Mouse (Mus musculus): ENCODE results near the gene Gm597.

The Gm597 gene

DNA sequence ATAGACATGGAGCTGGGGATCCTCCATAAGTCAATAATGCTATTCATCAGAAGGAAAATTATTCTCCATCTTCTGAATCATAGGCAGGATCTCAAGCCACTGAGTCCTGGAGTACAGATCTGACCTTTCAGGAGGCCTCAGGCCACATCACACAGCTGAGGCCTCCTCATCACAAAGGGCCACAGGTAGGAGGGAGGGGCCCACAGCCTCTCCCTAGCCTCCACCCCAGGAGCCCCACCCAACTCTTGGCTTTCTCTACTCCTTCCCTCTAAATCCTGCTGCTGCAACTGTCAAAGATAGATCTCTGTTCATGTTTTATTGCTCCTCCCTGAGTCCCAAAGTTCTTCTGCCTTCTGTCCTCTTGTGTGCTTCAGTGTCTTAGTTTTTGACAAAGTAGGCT lies at the start of gene Gm597:
TSS of gene Gm597 (minus strand) at position 101 of the 400 bp plus-strand sequence.
- no peak for ATAC-seq (ENCODE audit: insufficient number of reproducible peaks, low FRiP score, low TSS enrichment)

DNA sequence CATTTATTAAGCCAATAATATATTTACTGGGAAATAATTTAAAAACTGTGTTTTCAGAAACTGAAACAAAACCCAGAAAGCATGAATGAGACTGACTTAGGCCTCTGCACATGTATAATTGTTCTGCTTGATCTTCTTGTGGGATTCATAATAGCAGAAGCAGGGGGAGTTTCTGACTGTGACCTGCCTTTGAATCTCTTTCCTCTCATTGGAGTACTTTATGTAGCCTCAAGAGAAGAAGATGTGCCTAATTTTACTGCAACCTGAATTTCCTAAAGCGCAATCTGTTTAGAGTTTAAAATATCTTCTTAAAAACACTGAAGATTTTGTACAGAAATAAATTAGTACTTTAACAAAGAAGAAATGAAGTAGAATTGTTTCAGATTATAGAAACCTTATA lies 27.6 kb upstream of the Gm597 start:
- no peak for ATAC-seq (ENCODE audit: insufficient number of reproducible peaks, low FRiP score, low TSS enrichment)

GRCm38 (mm10) chr1:28806618-28807017 lies 26.6 kb upstream of the Gm597 start:
- no peak for ATAC-seq (ENCODE audit: insufficient number of reproducible peaks, low FRiP score, low TSS enrichment)

DNA sequence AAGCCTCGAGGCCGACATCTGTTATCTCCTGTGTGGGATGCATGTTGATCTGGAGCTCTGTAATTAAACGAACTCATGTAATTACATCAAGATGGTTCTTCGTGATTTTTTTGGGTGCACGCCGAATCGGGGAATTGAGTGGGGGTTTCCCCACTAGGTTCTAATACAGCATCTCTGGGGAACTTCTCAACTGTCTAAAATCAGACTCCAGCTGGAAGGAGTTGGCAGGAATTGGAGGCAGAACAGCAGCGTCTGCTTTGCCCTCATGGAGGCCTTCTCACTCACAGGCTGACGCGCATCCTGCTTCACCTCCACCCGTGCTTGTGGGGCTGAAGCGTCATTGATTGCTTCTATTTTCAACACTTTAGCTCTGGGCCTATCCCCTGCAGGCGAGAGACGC lies 20.8 kb upstream of the Gm597 start:
- no peak for ATAC-seq (ENCODE audit: insufficient number of reproducible peaks, low FRiP score, low TSS enrichment)

Measured in cerebellum, adult (tissue).